Mouse (Mus musculus) ES-Bruce4 (cell line): Measurements from ENCODE around the gene Etv3.

ENCODE experiments used
- CTCF ChIP-seq: IDR thresholded peaks from one replicate; pipeline ENCODE4 v1.8.1; 2011; ENCODE audit warnings: low read depth, low read length
- POLR2A ChIP-seq: IDR thresholded peaks from one replicate; pipeline ENCODE4 v1.8.1; 2011; ENCODE audit warnings: low read length; ENCODE audit not compliant: insufficient read depth

DNA sequence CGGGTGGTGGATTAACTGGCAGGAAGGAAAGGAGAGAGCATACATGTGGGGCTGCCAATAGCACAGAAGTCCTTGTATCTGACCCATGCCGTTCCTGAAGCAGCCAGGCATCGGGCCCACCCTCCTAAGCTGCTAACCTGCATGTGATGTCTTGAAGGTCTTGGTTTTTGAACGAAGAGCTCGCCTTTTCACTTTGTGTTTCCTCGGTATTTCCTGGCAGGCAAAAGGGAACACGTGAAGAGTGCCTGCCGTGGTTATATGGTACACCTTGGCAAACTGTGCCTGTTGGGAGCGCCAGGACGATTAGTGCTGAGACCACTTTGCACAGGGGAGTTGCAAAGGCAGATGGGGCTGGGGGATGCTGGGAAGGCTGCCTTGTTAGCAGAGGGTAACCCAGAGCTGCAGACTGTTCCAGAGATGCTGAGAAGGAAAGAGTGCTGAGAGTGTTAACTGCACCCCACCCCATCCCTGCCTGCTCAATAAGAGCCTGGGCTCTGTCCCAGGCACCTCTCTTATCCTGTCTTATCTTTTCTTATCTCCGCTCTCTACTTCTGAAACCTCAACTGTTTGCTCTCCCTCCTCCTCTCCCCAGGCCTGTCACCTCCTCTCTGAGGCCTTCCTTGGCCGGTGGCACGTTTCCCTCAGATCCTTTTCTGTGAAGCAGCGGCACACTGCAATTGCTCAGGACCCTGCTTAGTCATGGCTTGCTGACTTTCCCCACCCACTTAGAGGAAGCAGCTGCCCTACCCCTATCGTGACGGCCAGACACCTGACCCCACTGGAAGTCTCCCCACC, 13.0 kb upstream of the Etv3 start:
- TF ChIP-seq POLR2A: no peak
- TF ChIP-seq CTCF: no peak
